Mouse (Mus musculus): ENCODE results near the gene Gpn3. TPM values are rescaled to one million over a fixed set of nuclear protein-coding genes. Genes with fewer than 3 reads are reported as not detected.

The Gpn3 gene
- polyA plus RNA-seq, 1 experiment from 2014 or later, result 46.9 TPM

Other genes with a start within 250 kb of the Gpn3 start
- 0.46 and 0.69 TPM in 2 replicates for gene Ccdc63, start 231.1 kb upstream of the Gpn3 start, polyA plus RNA-seq (2015; fragmentation: Nextera tagmentation; extraction: Ambion mirVana)
- 209 and 226 TPM in 2 replicates for gene Ppp1cc, start 213.6 kb upstream of the Gpn3 start, polyA plus RNA-seq (2015; fragmentation: Nextera tagmentation; extraction: Ambion mirVana)
- gene Hvcn1, start 165.1 kb upstream of the Gpn3 start, polyA plus RNA-seq (2015; fragmentation: Nextera tagmentation; extraction: Ambion mirVana), result 2.1 and 2.2 TPM in 2 replicates
- gene Tctn1, start 107.4 kb upstream of the Gpn3 start, polyA plus RNA-seq (2015; fragmentation: Nextera tagmentation; extraction: Ambion mirVana), result 4.1 and 4.8 TPM in 2 replicates
- 8.5 and 8.6 TPM in 2 replicates for gene Pptc7, start 87.5 kb upstream of the Gpn3 start, polyA plus RNA-seq (2015; fragmentation: Nextera tagmentation; extraction: Ambion mirVana)
- gene Rad9b, start 17.6 kb upstream of the Gpn3 start, polyA plus RNA-seq (2015; fragmentation: Nextera tagmentation; extraction: Ambion mirVana), result 18.5 and 18.9 TPM in 2 replicates
- 307 and 327 TPM in 2 replicates for gene Vps29, start 17.5 kb upstream of the Gpn3 start, polyA plus RNA-seq (2015; fragmentation: Nextera tagmentation; extraction: Ambion mirVana)
- gene Fam216a, start 488 bp downstream of the Gpn3 start, polyA plus RNA-seq (2015; fragmentation: Nextera tagmentation; extraction: Ambion mirVana), result 135 and 142 TPM in 2 replicates
- gene Arpc3, start 20.0 kb downstream of the Gpn3 start, polyA plus RNA-seq (2015; fragmentation: Nextera tagmentation; extraction: Ambion mirVana), result 163 and 169 TPM in 2 replicates
- gene Anapc7, start 49.8 kb downstream of the Gpn3 start, polyA plus RNA-seq (2015; fragmentation: Nextera tagmentation; extraction: Ambion mirVana), result 47.8 and 49.2 TPM in 2 replicates
- 43.5 and 52.8 TPM in 2 replicates for gene Atp2a2, start 130.3 kb downstream of the Gpn3 start, polyA plus RNA-seq (2015; fragmentation: Nextera tagmentation; extraction: Ambion mirVana)
- gene Ift81, start 242.6 kb downstream of the Gpn3 start, polyA plus RNA-seq (2015; fragmentation: Nextera tagmentation; extraction: Ambion mirVana), result 54.0 and 57.8 TPM in 2 replicates